Mouse (Mus musculus) G1E (cell line): Measurements from ENCODE around the gene Rabggtb. TPM values are rescaled to one million over a fixed set of nuclear protein-coding genes. Genes with fewer than 3 reads are reported as not detected.

ENCODE experiments used
- ATAC-seq: 2 replicates; pipeline ENCODE4 v1.8.0; 2016; ENCODE audit warnings: mild to moderate bottlenecking; ENCODE audit not compliant: insufficient number of reproducible peaks, poor library complexity, low FRiP score, severe bottlenecking; ENCODE audit errors: extremely low read depth
- DNase-seq: peaks from one replicate; pipeline ENCODE4 v3.0.0; 2012; ENCODE audit warnings: low spot score
- H3K27me3 ChIP-seq: 2 replicates; pipeline ENCODE4 v1.6.1; 2012; ENCODE audit warnings: mild to moderate bottlenecking, low read length, inconsistent platforms; ENCODE audit not compliant: insufficient read depth
- H3K36me3 ChIP-seq: replicated peaks from 2 replicates; pipeline ENCODE3; 2012; ENCODE audit warnings: mild to moderate bottlenecking, inconsistent platforms
- H3K4me1 ChIP-seq: 2 replicates; pipeline ENCODE4 v1.6.1; 2012; ENCODE audit warnings: low read depth, low read length, inconsistent platforms, mixed read lengths; ENCODE audit not compliant: insufficient read depth
- H3K4me3 ChIP-seq: 2 replicates; pipeline ENCODE4 v1.5.1; 2012; ENCODE audit warnings: low read depth, mild to moderate bottlenecking, inconsistent platforms, low read length, moderate library complexity, mixed read lengths
- H3K9me3 ChIP-seq: replicated peaks from 2 replicates; pipeline ENCODE4 v1.6.1; 2012; ENCODE audit warnings: inconsistent platforms
- CTCF ChIP-seq: IDR thresholded peaks from 2 replicates; pipeline ENCODE4 v1.5.1; 2012; ENCODE audit warnings: low read depth, low read length, inconsistent platforms, mixed read lengths
- GATA1 ChIP-seq: IDR thresholded peaks from 2 replicates; pipeline ENCODE4 v1.6.1; 2012; ENCODE audit warnings: borderline replicate concordance, low read length, inconsistent platforms, mixed read lengths
- GATA2 ChIP-seq: IDR thresholded peaks from 2 replicates; pipeline ENCODE4 v1.6.1; 2012; ENCODE audit warnings: low read depth, low read length, inconsistent platforms, borderline replicate concordance
- POLR2AphosphoS5 ChIP-seq: IDR thresholded peaks from 2 replicates; pipeline ENCODE4 v1.6.1; 2012; ENCODE audit warnings: low read depth, low read length, inconsistent platforms; ENCODE audit not compliant: insufficient replicate concordance
- TAL1 ChIP-seq: conservative IDR thresholded peaks from 2 replicates; pipeline ENCODE4 v1.6.1; 2012; ENCODE audit warnings: low read depth, low read length, inconsistent platforms, mixed read lengths
- polyA plus RNA-seq: library from polyadenylated mRNA; stranded (reverse); fragments of >175 nt; gene quantifications from 2 replicates; pipeline ENCODE4 v1.2.3, GENCODE M21; 2012
- total RNA-seq, 2 experiments: library from RNA; stranded (forward) in 1 of 2; stranded (reverse) in 1 of 2; fragments of 200-1000 nt in 1 of 2; fragments of >200 nt in 1 of 2; fragmentation: Nextera tagmentation in 1 of 2; gene quantifications; 2 replicates each; pipeline ENCODE4 v1.2.3; 2014 to 2017

Gene Rabggtb
- total and polyA plus RNA-seq, 3 experiments, result 30.3 to 242 (median 147) TPM

DNA sequence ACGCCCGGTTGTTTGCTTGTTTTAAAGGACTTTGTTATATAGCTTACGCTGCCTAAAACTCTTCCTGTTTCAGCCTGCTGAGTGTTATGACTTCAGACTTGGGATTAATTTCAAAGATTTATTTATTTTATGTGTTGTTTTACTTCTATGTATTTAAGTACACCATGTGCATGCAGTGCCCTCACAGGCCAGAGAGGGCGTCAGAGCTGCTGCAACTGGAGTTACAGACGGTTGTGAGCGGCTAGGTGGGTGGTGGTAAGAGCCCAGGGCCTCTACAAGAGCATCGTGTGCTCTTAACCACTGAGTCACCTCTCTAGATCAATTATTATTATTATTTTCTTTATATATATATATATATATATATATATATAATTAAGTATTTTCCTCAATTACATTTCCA is 13.5 kb upstream of the Rabggtb start:
- H3K4me1 ChIP-seq, result no peaks in the 10 kb centered on the region
- DNase-seq (no peak), ATAC-seq (no peak)
- TF ChIP-seq POLR2AphosphoS5, result no peak
- TF ChIP-seq GATA2, result no peak
- TF ChIP-seq TAL1, result no peak
- no peak for TF ChIP-seq CTCF
- TF ChIP-seq GATA1, result no peak
- no peaks in the 10 kb centered on the region for H3K27me3 ChIP-seq
- no peak overlapping the region for H3K4me3 ChIP-seq
- no peaks in the 10 kb centered on the region for H3K9me3 ChIP-seq
- peaks cover 70% of the 10 kb centered on the region for H3K36me3 ChIP-seq

DNA sequence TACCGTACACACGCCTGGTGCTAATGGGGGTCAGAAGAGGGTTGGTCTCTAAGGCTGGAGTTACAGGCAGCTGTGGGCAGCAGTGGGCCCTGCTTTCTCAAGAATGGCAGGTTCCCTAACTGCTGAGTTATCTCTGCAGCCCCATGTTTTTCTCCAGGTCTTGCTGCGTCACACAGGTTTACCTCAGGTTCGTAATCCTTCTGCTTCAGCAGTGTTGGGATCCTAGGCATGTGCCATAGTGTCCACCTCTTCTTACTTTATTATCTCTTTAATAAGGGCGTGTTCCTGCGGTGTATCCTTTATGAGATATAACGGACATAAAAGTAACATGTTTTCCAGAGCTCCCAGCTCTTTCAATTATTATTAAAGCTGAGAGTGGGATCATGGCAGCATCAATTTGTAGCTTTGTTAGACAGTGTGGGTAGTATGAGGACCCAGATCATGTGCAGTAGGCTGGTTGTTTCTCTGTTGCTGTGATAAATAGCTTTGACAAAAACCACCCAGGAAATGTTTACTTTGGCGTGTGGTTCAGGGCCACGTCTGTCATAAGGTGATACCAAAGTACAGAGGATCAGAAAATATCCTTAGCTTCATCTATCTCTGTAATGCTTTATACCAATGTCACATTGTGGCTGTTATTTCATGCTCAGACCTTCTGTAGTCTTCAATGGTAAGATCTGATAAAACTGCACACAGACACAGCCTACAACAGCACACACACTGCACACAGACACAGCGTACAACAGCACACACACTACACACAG is 8.5 kb upstream of the Rabggtb start:
- Histone ChIP-seq H3K4me3 (no peak overlapping the region), H3K36me3 (peaks cover 41% of the 10 kb centered on the region), H3K27me3 (no peaks in the 10 kb centered on the region), H3K4me1 (no peaks in the 10 kb centered on the region), H3K9me3 (no peaks in the 10 kb centered on the region)
- TF ChIP-seq GATA1, result no peak
- no peak for TF ChIP-seq CTCF
- no peak for TF ChIP-seq GATA2
- no peak for TF ChIP-seq POLR2AphosphoS5
- no peak for TF ChIP-seq TAL1
- DNase-seq, result no peak
- ATAC-seq, result no peak

DNA sequence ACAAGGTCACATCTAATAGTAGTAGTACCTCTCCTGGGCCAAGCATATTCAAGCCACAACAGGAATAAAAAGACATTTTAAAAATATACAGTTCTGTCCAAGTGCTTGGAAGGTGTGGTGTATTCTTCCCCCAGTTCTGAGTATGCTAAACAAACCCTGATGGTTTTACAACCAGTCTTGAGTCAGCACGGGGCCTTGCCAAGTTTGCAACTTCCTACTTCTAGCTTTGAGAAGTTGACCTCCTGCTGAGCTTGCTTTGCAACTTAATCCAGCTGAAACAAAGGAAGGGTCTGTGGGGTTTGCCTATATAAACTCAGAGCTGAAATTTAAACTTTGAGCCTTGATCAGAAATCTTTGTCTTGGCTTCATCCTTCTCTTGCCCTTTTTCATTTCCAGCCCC is 4.4 kb upstream of the Rabggtb start:
- no peaks in the 10 kb centered on the region for H3K9me3 ChIP-seq
- DNase-seq (no peak), ATAC-seq (no peak)
- peaks cover 16% of the 10 kb centered on the region for H3K4me1 ChIP-seq
- TF ChIP-seq POLR2AphosphoS5 (no peak), TAL1 (no peak), CTCF (no peak), GATA2 (no peak), GATA1 (no peak)
- H3K27me3 ChIP-seq, result no peaks in the 10 kb centered on the region
- peaks cover 17% of the 10 kb centered on the region for H3K36me3 ChIP-seq
- no peak overlapping the region for H3K4me3 ChIP-seq

DNA sequence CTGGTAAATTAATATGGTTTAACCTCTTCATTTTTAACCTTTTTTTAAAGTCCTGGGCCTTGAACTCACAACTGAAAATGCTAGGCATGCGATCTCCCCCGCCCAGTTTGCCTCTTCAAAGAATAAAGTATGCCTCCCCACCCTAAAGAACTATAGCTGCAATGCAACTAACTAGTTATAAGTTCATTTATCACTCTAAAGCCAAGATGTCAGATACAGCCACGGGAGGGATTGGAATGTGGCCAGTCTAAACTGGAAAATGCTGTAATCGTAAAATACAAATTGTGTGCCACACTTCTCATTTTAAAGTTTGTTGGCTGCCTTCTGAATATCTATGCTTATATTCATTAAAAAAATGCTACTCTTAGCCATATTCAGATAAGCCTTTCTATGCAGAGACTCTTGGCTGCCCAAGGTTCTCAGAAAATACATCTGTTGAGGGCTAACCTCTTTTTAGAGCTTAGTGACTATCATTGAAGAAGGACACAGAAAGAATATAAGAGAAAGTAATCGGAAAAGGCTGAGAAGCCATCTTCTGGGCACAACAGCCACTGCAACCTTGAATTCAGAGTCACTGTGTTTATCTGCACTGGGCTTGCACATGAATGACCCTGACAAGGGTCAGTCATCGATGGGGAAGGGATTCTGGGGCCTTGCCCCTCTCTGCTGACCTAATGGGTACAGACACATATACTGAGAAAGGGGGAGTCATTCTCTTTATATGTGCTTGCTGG is 868 bp upstream of the Rabggtb start:
- ATAC-seq, result peak; percentile 37
- H3K4me1 ChIP-seq, result peaks cover 28% of the 10 kb centered on the region
- TF ChIP-seq GATA1 (no peak), CTCF (no peak), GATA2 (no peak), POLR2AphosphoS5 (no peak), TAL1 (0 out of 2 replicates have a peak, but pooled peaks have one; percentile 12)
- peaks cover 29% of the 10 kb centered on the region for H3K36me3 ChIP-seq
- peak overlapping the region; percentile 97; the same call in 1 of the 2 replicates for H3K4me3 ChIP-seq
- H3K27me3 ChIP-seq, result no peaks in the 10 kb centered on the region
- no peaks in the 10 kb centered on the region for H3K9me3 ChIP-seq
- DNase-seq, result no peak

DNA sequence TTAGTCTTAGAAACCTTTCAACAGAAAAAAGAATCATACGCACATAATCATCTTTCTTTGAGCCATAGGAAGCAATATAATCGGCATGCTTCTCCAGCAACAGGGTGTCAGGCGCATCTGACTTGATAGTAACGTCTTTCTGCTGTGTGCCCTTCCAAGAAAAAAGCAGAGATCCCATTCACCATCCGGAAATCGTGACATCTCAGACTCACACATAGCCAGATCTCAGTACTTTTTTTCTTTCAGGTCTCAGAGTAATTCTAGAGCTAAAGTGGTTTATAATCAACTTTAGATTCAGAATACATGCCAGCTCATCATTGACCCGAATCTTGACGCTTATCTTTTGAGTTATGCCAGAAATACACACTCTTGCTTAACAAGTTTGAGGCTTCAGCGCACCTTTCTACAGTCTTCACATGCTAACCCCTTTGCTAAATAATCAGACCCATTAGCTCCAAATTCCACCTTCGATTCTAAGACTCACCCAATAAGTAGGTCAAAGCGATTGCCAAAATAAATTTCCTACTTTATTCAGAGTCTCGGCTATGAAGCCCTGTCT is 848 bp downstream of the Rabggtb start:
- ATAC-seq (no peak), DNase-seq (no peak)
- Histone ChIP-seq H3K9me3 (no peaks in the 10 kb centered on the region), H3K27me3 (no peaks in the 10 kb centered on the region), H3K4me3 (peak overlapping the region; percentile 97), H3K36me3 (peaks cover 42% of the 10 kb centered on the region), H3K4me1 (peaks cover 42% of the 10 kb centered on the region)
- TF ChIP-seq GATA2 (no peak), GATA1 (no peak), POLR2AphosphoS5 (no peak)

DNA sequence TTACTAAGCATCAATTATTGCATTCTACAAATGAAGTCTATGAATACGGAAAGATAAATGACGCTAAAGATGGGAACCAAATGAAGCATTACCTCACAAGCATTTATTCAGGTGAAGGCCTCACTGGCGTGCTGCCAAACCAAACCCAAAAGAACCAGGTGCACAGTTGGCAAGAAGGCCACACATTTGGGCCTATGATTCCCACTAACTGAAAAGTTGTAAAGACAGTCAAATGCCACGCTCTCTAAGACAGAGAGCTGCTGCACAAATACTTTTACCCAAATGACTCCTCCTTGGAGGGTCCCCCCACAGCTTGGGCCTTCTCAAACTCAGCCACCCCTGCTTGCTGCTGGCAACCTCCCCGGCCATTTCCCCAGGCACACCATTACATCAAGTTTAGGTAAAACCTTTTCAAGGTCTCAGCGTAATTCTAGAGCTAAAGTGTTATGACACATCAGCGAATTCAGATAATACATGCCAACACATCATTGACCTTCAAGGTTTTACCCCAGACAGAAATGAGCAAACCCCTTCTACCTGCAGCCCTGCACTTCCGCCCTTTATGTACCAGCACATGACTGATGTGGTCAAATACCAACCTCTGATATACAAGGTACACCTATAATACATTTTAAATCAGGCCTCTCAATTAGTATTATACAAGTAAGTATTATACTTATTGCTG is 1.5 kb downstream of the Rabggtb start:
- Histone ChIP-seq H3K4me1 (peaks cover 49% of the 10 kb centered on the region), H3K9me3 (no peaks in the 10 kb centered on the region), H3K36me3 (peaks cover 47% of the 10 kb centered on the region), H3K27me3 (no peaks in the 10 kb centered on the region), H3K4me3 (peak overlapping the region; percentile 97)
- TF ChIP-seq GATA1 (no peak), POLR2AphosphoS5 (no peak), TAL1 (no peak), CTCF (no peak), GATA2 (no peak)
- DNase-seq (no peak), ATAC-seq (no peak)
